Mouse (Mus musculus): ENCODE data around the gene AA986860. TPM values are rescaled to one million over a fixed set of nuclear protein-coding genes. Genes with fewer than 3 reads are reported as not detected.

AA986860 gene
- total and polyA plus RNA-seq, 3 experiments, result 1.2 to 8.6 (median 1.2) TPM

DNA sequence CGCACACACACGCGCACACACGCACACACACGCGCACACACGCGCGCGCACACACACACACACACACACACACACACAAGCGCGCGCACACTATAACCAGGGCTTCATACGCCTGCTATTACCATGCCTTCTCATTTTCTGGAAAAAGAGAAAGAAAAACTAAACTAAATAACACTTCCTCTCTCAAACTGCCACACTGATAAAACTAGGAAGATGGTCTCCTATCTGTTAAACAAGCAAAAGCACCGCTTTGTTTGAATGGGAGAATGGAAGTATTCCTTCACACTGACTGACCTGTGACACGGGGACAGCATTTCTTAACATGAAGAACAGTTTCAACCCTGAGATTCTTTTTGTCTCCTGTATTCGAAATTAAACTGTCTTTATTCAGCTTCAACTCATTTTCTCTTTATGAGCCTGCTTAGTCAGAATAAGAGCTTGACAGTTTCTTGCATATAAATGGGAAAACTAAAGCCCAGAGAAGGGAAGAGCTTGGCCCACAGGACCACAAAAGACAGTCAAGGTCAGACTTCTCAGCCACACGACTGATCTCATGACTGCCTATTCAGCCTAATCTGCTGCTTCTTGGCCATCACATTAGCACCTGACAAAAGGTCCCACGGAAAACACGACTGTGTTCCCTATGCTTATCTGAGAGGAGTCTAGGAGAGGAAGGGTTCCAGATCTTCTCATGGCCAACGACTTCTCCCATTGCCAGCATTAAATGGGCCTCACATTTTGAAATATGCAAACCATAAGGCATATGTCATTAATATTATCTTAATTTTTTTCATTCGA lies 21.3 kb upstream of the AA986860 start:
- Histone ChIP-seq H3K27me3 (ENCODE audit: insufficient read depth, low read length) (no peaks in the 10 kb centered on the region), H3K4me1 (ENCODE audit: insufficient read depth, low read depth, low read length) (peaks cover 26% of the 10 kb centered on the region), H3K4me3 (ENCODE audit: low read depth, low read length) (no peak overlapping the region), H3K9me3 (replicated peaks) (no peaks in the 10 kb centered on the region), H3K36me3 (replicated peaks) (peaks cover 87% of the 10 kb centered on the region)
- DNase-seq (ENCODE audit: low spot score), result no peak
- no peak for ATAC-seq (ENCODE audit: extremely low read depth, insufficient number of reproducible peaks, low FRiP score, poor library complexity, severe bottlenecking)
- no peak for TF ChIP-seq POLR2AphosphoS5 (IDR thresholded peaks at IDR 0.05; ENCODE audit: insufficient replicate concordance, low read depth, low read length)
- no peak for TF ChIP-seq GATA2 (IDR thresholded peaks at IDR 0.05; ENCODE audit: borderline replicate concordance, low read depth, low read length)
- no peak for TF ChIP-seq TAL1 (conservative IDR thresholded peaks at IDR 0.05; ENCODE audit: low read depth, low read length)
- TF ChIP-seq CTCF (IDR thresholded peaks at IDR 0.05; ENCODE audit: low read depth, low read length), result no peak
- TF ChIP-seq GATA1 (IDR thresholded peaks at IDR 0.05; ENCODE audit: borderline replicate concordance, low read length), result no peak

DNA sequence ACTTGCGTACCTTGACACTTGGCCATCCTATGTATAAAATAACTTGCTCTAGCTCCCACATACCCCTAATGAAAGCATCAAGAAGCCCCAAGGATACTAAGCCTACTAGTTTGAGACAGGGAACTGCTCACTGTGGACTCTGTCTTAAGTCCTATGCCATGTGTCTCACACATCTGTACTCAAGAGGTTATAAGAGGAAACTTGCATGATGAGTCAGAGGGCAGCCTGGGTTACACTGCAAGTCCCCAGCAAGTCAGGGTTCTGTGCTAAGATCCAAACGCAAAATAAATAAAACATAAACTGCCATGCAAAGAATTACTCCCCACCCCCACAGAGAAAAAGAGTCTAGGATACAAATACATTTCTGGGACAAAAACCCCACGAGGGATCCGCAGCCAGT lies 17.7 kb upstream of the AA986860 start:
- no peak for DNase-seq (ENCODE audit: low spot score)
- TF ChIP-seq POLR2AphosphoS5 (IDR thresholded peaks at IDR 0.05; ENCODE audit: insufficient replicate concordance, low read depth, low read length) (no peak), CTCF (IDR thresholded peaks at IDR 0.05; ENCODE audit: low read depth, low read length) (no peak), TAL1 (conservative IDR thresholded peaks at IDR 0.05; ENCODE audit: low read depth, low read length) (no peak), GATA1 (IDR thresholded peaks at IDR 0.05; ENCODE audit: borderline replicate concordance, low read length) (no peak), GATA2 (IDR thresholded peaks at IDR 0.05; ENCODE audit: borderline replicate concordance, low read depth, low read length) (no peak)
- H3K27me3 ChIP-seq (ENCODE audit: insufficient read depth, low read length), result no peaks in the 10 kb centered on the region
- peaks cover 58% of the 10 kb centered on the region for H3K36me3 ChIP-seq (replicated peaks)
- H3K4me3 ChIP-seq (ENCODE audit: low read depth, low read length), result no peak overlapping the region
- no peaks in the 10 kb centered on the region for H3K9me3 ChIP-seq (replicated peaks)
- no peak for ATAC-seq (ENCODE audit: extremely low read depth, insufficient number of reproducible peaks, low FRiP score, poor library complexity, severe bottlenecking)
- H3K4me1 ChIP-seq (ENCODE audit: insufficient read depth, low read depth, low read length), result peaks cover 50% of the 10 kb centered on the region

DNA sequence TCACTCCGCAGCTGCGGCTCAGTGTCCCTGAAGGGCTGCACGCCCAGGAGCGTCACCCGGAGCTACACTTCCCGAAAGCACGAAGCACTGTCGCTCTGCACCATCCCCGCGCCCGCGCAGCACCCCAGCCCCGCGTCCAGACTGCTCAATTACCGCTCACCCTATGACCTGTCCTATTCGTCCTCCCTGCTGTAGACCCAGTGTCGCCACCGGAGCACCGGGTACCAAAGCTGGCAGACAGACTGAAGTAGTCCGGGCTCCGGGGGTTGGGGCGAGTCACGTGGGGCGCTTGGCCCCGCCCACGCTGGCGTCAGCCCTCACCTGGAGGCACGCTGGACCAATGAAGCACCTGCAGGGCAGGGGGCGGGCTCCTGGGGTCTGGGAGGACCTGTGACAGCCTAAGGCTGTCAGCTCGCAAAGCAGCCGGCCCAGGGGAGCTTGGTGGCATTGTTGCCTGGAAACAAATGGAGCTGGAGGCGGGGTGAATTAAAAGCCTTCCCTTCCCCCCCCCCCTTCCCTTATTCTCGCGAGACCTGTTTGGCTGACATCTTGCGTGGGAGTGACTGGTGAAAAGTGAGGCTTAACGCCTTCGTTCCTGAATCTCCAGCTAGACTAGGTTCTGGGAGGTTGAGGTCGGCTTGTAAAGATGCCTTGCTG lies 16.1 kb upstream of the AA986860 start, which contains the start of gene Gm29427:
Gene Gm29427, minus strand, starts transcription at position 239 of the 657 bp plus-strand sequence.
- TF ChIP-seq GATA2 (IDR thresholded peaks at IDR 0.05; ENCODE audit: borderline replicate concordance, low read depth, low read length) (no peak), TAL1 (conservative IDR thresholded peaks at IDR 0.05; ENCODE audit: low read depth, low read length) (no peak), CTCF (IDR thresholded peaks at IDR 0.05; ENCODE audit: low read depth, low read length) (no peak), GATA1 (IDR thresholded peaks at IDR 0.05; ENCODE audit: borderline replicate concordance, low read length) (no peak), POLR2AphosphoS5 (IDR thresholded peaks at IDR 0.05; ENCODE audit: insufficient replicate concordance, low read depth, low read length) (no peak)
- peak; percentile 78 for ATAC-seq (ENCODE audit: extremely low read depth, insufficient number of reproducible peaks, low FRiP score, poor library complexity, severe bottlenecking)
- H3K4me1 ChIP-seq (ENCODE audit: insufficient read depth, low read depth, low read length), result peaks cover 54% of the 10 kb centered on the region

DNA sequence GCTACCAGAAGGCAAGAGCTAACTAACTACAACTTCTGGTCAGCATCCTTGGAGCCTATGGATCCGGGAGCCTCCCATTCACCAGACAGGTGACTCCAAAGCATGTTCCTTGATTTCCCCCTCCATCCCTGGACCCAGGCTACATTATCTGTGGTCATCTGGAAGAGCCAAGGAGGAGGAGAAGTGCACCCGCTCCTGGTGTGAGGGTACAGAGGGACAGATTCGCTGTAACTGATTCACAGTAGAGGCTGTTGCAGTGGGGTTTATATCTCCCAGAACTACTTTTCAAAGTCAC lies 15.6 kb upstream of the AA986860 start:
- peaks cover 49% of the 10 kb centered on the region for H3K36me3 ChIP-seq (replicated peaks)
- DNase-seq (ENCODE audit: low spot score) (peak; percentile 15), ATAC-seq (ENCODE audit: extremely low read depth, insufficient number of reproducible peaks, low FRiP score, poor library complexity, severe bottlenecking) (no peak)
- TF ChIP-seq CTCF (IDR thresholded peaks at IDR 0.05; ENCODE audit: low read depth, low read length) (no peak), POLR2AphosphoS5 (IDR thresholded peaks at IDR 0.05; ENCODE audit: insufficient replicate concordance, low read depth, low read length) (peak; percentile 49; the same call in 1 of the 2 replicates)
- no peaks in the 10 kb centered on the region for H3K27me3 ChIP-seq (ENCODE audit: insufficient read depth, low read length)
- H3K4me3 ChIP-seq (ENCODE audit: low read depth, low read length), result peak overlapping the region; percentile 85
- H3K4me1 ChIP-seq (ENCODE audit: insufficient read depth, low read depth, low read length), result peaks cover 59% of the 10 kb centered on the region
- no peaks in the 10 kb centered on the region for H3K9me3 ChIP-seq (replicated peaks)

More for the DNA sequence above, 16.1 kb upstream of the AA986860 start, which contains the start of gene Gm29427:
- Histone ChIP-seq H3K9me3 (replicated peaks) (no peaks in the 10 kb centered on the region), H3K27me3 (ENCODE audit: insufficient read depth, low read length) (no peaks in the 10 kb centered on the region), H3K36me3 (replicated peaks) (peaks cover 49% of the 10 kb centered on the region), H3K4me3 (ENCODE audit: low read depth, low read length) (peak within 1 kb of the TSS; percentile 85)
- peak; percentile 91 for DNase-seq (ENCODE audit: low spot score)

DNA sequence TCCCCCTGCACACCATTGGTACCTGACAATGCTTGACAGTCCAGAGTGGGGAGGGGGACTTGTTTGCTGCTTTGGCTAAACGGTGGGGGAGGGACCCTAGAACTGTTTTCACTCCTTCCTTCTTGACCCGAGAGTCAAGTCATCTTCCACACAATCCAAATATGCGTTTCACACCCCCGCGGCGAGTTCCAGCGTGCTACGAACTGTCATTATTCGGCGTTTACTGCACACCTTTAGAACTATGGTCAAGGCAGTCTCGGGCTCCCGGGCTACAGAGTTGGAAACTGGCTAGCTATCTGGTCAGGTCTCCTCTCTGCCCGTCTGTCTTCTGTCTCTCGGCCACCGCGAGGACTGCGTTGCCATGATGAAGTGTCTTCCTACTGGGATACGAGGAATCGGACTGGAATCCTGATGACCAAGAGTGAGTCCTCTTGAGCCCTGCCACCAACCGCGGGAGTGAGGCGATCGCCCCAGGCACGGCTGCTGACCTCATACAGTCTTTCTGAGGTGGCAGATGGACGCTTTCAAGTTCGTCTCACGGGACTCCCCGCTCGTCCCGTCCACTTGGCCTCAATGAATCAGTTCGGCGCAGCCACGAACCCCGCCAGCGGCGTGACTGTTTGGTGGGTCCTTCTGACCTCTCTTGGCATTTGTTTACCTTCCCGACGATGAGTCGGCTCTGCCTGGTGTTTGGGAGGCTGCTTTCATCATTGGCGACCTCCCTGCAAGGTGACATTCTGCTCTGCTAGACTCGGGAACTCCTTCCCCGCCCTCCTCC lies 15.1 kb upstream of the AA986860 start:
- ATAC-seq (ENCODE audit: extremely low read depth, insufficient number of reproducible peaks, low FRiP score, poor library complexity, severe bottlenecking), result no peak
- H3K9me3 ChIP-seq (replicated peaks), result no peaks in the 10 kb centered on the region
- H3K4me3 ChIP-seq (ENCODE audit: low read depth, low read length), result peak overlapping the region; percentile 85
- H3K4me1 ChIP-seq (ENCODE audit: insufficient read depth, low read depth, low read length), result peaks cover 59% of the 10 kb centered on the region
- no peak for TF ChIP-seq GATA2 (IDR thresholded peaks at IDR 0.05; ENCODE audit: borderline replicate concordance, low read depth, low read length)
- TF ChIP-seq POLR2AphosphoS5 (IDR thresholded peaks at IDR 0.05; ENCODE audit: insufficient replicate concordance, low read depth, low read length), result no peak; the same call in none of the 2 replicates
- TF ChIP-seq TAL1 (conservative IDR thresholded peaks at IDR 0.05; ENCODE audit: low read depth, low read length), result no peak
- no peak for TF ChIP-seq CTCF (IDR thresholded peaks at IDR 0.05; ENCODE audit: low read depth, low read length)
- no peak for TF ChIP-seq GATA1 (IDR thresholded peaks at IDR 0.05; ENCODE audit: borderline replicate concordance, low read length)
- peaks cover 45% of the 10 kb centered on the region for H3K36me3 ChIP-seq (replicated peaks)
- no peaks in the 10 kb centered on the region for H3K27me3 ChIP-seq (ENCODE audit: insufficient read depth, low read length)
- no peak for DNase-seq (ENCODE audit: low spot score)
